In the genomic region with DNA sequence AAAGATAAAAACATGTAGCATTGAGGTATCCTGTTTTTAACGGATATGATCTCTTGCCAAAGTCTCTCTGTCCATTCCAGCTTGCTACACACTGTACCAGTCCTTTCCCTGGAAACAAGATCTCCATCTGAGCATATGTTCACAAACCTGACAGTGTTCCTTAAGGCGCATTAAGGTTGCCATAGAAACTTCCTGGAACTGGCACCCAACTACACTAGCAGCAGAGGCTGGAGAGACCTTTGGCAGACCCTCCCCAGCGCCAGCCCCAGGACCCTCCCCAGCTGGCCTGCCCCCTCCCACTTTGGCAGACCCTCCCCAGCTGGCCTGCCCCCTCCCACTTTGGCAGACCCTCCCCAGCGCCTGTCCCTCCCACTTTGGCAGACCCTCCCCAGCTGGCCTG, we compare ENCODE assay signal across 16 mouse cellular contexts. TPM values are rescaled to one million over a fixed set of nuclear protein-coding genes. Genes with fewer than 3 reads are reported as not detected.
DNase-seq lines count a peak whose midpoint lies in the region; ATAC-seq lines count a peak whose summit lies in the region.
"Had no signal": no experiment of that assay in that cellular context is flagged by ENCODE, and none has a peak within 500 bp of the region (broad histone marks: within the 10 kb centered on the region; RNA-seq: fewer than 3 reads in every experiment).

No protein-coding gene starts in this region.

- no peaks in the 10 kb centered on the region for H3K36me3 ChIP-seq in intestine, embryonic 14.5 days (ENCODE audit: control insufficient read depth, insufficient read depth, low read length)
- no peaks in the 10 kb centered on the region for H3K36me3 ChIP-seq in intestine, embryonic 15.5 days
- H3K36me3 ChIP-seq: heart, embryonic 15.5 days had no signal

- 45% methylated on average over 3 of the region's 4 CpGs for WGBS in intestine, embryonic 14.5 days
- WGBS in intestine, embryonic 15.5 days, result 65% methylated on average over 4 of the region's 4 CpGs

- H3K9me3 ChIP-seq in intestine, embryonic 14.5 days (ENCODE audit: control insufficient read depth, low read length), result no peaks in the 10 kb centered on the region
- no peaks in the 10 kb centered on the region for H3K9me3 ChIP-seq in intestine, embryonic 15.5 days
- H3K9me3 ChIP-seq: heart, embryonic 15.5 days had no signal

- H3K9ac ChIP-seq in intestine, embryonic 14.5 days (ENCODE audit: low read length), result no peak overlapping the region
- no peak overlapping the region for H3K9ac ChIP-seq in intestine, embryonic 15.5 days
- H3K9ac ChIP-seq: heart, embryonic 15.5 days; liver, embryonic 14.5 days had no signal

- H3K27ac ChIP-seq in intestine, embryonic 14.5 days (ENCODE audit: low read depth), result 0 out of 2 replicates have a peak overlapping the region, but pooled peaks have one; percentile 27
- no peak overlapping the region for H3K27ac ChIP-seq in intestine, embryonic 15.5 days
- H3K27ac ChIP-seq: heart, embryonic 15.5 days; liver, embryonic 14.5 days had no signal

- peaks cover 41% of the 10 kb centered on the region for H3K4me1 ChIP-seq in intestine, embryonic 14.5 days (replicated peaks; ENCODE audit: control insufficient read depth, insufficient read depth, low read length)
- H3K4me1 ChIP-seq in intestine, embryonic 15.5 days (replicated peaks), result peaks cover 32% of the 10 kb centered on the region

- no peak overlapping the region for H3K4me3 ChIP-seq in intestine, embryonic 14.5 days (ENCODE audit: low read depth, low read length)
- no peak overlapping the region for H3K4me3 ChIP-seq in intestine, embryonic 15.5 days (replicated peaks)
- H3K4me3 ChIP-seq: heart, embryonic 15.5 days had no signal

- DNase-seq in intestine, embryonic 14.5 days (ENCODE audit: low spot score), result no peak
- DNase-seq in right cerebral cortex, postnatal 10 days (ENCODE audit: low spot score in 2 of 2), result peak; percentile 39 to 58
- DNase-seq in right cerebral cortex, postnatal 25 days, result no peak
- peak; percentile 47 for DNase-seq in induced T-regulatory cell, adult 2 months (ENCODE audit: low read depth)
- DNase-seq in gastrocnemius, postnatal 4 days (ENCODE audit: low spot score in 2 of 2), result no peak
- DNase-seq: cerebellum, adult 9-10 months; kidney, adult 9 months; layer of hippocampus, adult 9-11 months; spleen, adult 18-20 months had no signal

- no peak overlapping the region for H3K4me2 ChIP-seq in intestine, embryonic 14.5 days (ENCODE audit: low read length)
- no peak overlapping the region for H3K4me2 ChIP-seq in intestine, embryonic 15.5 days (replicated peaks)

- ATAC-seq in intestine, embryonic 14.5 days (replicated peaks; ENCODE audit: low FRiP score, low TSS enrichment, low read depth), result no peak
- ATAC-seq in intestine, embryonic 15.5 days, result no peak
- no peak for ATAC-seq in monocyte, adult 5-6 weeks (replicated peaks; ENCODE audit: insufficient number of reproducible peaks, low FRiP score, low TSS enrichment, poor library complexity, severe bottlenecking)
- ATAC-seq: CD4-positive, CD25-positive, alpha-beta regulatory T cell, adult 4 months had no signal

- H3K27me3 ChIP-seq in intestine, embryonic 14.5 days (replicated peaks; ENCODE audit: control insufficient read depth, insufficient read depth, low read length), result no peaks in the 10 kb centered on the region
- H3K27me3 ChIP-seq in intestine, embryonic 15.5 days (replicated peaks), result no peaks in the 10 kb centered on the region
- H3K27me3 ChIP-seq: heart, embryonic 15.5 days; Patski had no signal

RNA-seq across cellular contexts. Expression of gene She, which starts 36.5 kb away (rescaled TPM):
- 4.2 TPM in 2 replicates for polyA plus RNA-seq in intestine, embryonic 14.5 days (2014; fragmentation: Nextera tagmentation; extraction: Ambion mirVana)
- polyA plus RNA-seq in intestine, embryonic 15.5 days (2015; fragmentation: Nextera tagmentation; extraction: Ambion mirVana), result 3.7 and 3.8 TPM in 2 replicates
- total RNA-seq in monocyte, adult 5-6 weeks (2017), result not detected in 3 replicates
- 10 to 100 TPM; 10.3 to 11.1 TPM for total RNA-seq in gastrocnemius, postnatal 4 days (2021)
- total RNA-seq: megakaryocyte, adult 5-6 weeks had no signal

RNA-seq across cellular contexts. Expression of gene Il6ra, which starts 45.3 kb away (rescaled TPM):
- 1.5 and 1.6 TPM in 2 replicates for polyA plus RNA-seq in intestine, embryonic 14.5 days (2014; fragmentation: Nextera tagmentation; extraction: Ambion mirVana)
- polyA plus RNA-seq in intestine, embryonic 15.5 days (2015; fragmentation: Nextera tagmentation; extraction: Ambion mirVana), result 2.3 and 2.8 TPM in 2 replicates
- 36.2 to 60.6 TPM (median 43.2 TPM) in 3 replicates for total RNA-seq in monocyte, adult 5-6 weeks (2017)
- 1 to 10 TPM; 3.8 to 4.2 TPM for total RNA-seq in gastrocnemius, postnatal 4 days (2021)

Comparison
In these comparisons a context has a peak if more than half of its experiments do, and no peak if none do; other contexts are left out.
1. DNase-seq: peak in right cerebral cortex, postnatal 10 days (2 of 2) and induced T-regulatory cell, adult 2 months (single experiment); none in intestine, embryonic 14.5 days (single experiment), right cerebral cortex, postnatal 25 days (single experiment) and gastrocnemius, postnatal 4 days (0 of 2).
2. RNA of gene She, which starts 36.5 kb away (total RNA-seq): 10.3 to 11.1 TPM in gastrocnemius, postnatal 4 days; not detected in monocyte, adult 5-6 weeks; every median in the first group is over 10 times any median in the second.